Mouse (Mus musculus) MEL (cell line): ENCODE measurements around the gene Txnip. TPM values are rescaled to one million over a fixed set of nuclear protein-coding genes. Genes with fewer than 3 reads are reported as not detected.

Experiments
- DNase-seq: peaks from one replicate; pipeline ENCODE4 v3.0.0; 2011; ENCODE audit warnings: low read depth, low spot score
- H3K27ac ChIP-seq: 2 replicates; pipeline ENCODE4 v1.5.1; 2012; ENCODE audit warnings: low read depth, mild to moderate bottlenecking, control low read depth, low read length, moderate library complexity; ENCODE audit not compliant: control insufficient read depth
- H3K27me3 ChIP-seq, 2 experiments: fragments of 150-350 bp in 1 of 2; sonication (generic) in 1 of 2; 2 replicates each; pipeline ENCODE4 v1.6.1; 2012; ENCODE audit warnings: low read length in 2 of 2, mild to moderate bottlenecking in 2 of 2, improper control_type of control experiment in 1 of 2, moderate library complexity in 1 of 2; ENCODE audit not compliant: insufficient read depth in 2 of 2, control insufficient read depth in 1 of 2
- H3K36me3 ChIP-seq, 2 experiments: 2 replicates each; pipeline ENCODE4 v1.6.1; 2012 to 2014; ENCODE audit warnings: low read length in 2 of 2, improper control_type of control experiment in 1 of 2, inconsistent platforms in 1 of 2, mild to moderate bottlenecking in 1 of 2; ENCODE audit not compliant: insufficient read depth in 2 of 2, control insufficient read depth in 1 of 2
- H3K4me1 ChIP-seq, 2 experiments: fragments of 150-350 bp in 1 of 2; sonication (generic) in 1 of 2; 2 replicates each; pipeline ENCODE4 v1.6.1; 2012; ENCODE audit warnings: low read length in 2 of 2, improper control_type of control experiment in 1 of 2, mild to moderate bottlenecking in 1 of 2; ENCODE audit not compliant: insufficient read depth in 2 of 2, control insufficient read depth in 1 of 2
- H3K4me3 ChIP-seq, 2 experiments: fragments of 150-350 bp in 1 of 2; sonication (generic) in 1 of 2; 2 replicates each; pipeline ENCODE4 v1.5.1; 2012; ENCODE audit warnings: low read depth in 2 of 2, low read length in 2 of 2, mild to moderate bottlenecking in 2 of 2, moderate library complexity in 2 of 2, control low read depth in 1 of 2, improper control_type of control experiment in 1 of 2; ENCODE audit not compliant: control insufficient read depth in 1 of 2, insufficient read depth in 1 of 2
- H3K79me2 ChIP-seq: 2 replicates; pipeline ENCODE4 v1.6.1; 2012; ENCODE audit warnings: mild to moderate bottlenecking, low read length, moderate library complexity; ENCODE audit not compliant: control insufficient read depth, poor library complexity, insufficient read depth
- H3K9ac ChIP-seq: 2 replicates; pipeline ENCODE4 v1.6.1; 2012; ENCODE audit warnings: low read depth, mild to moderate bottlenecking, control low read depth, low read length, moderate library complexity; ENCODE audit not compliant: control insufficient read depth, poor library complexity, severe bottlenecking
- H3K9me3 ChIP-seq: fragments of 150-350 bp; sonication (generic); replicated peaks from 2 replicates; pipeline ENCODE4 v1.6.1; 2012; ENCODE audit warnings: mild to moderate bottlenecking, low read length, improper control_type of control experiment, moderate library complexity; ENCODE audit not compliant: insufficient read depth
- BHLHE40 ChIP-seq: IDR thresholded peaks from 2 replicates; pipeline ENCODE4 v1.6.1; 2012; ENCODE audit warnings: low read depth, mild to moderate bottlenecking, inconsistent platforms, low read length, improper control_type of control experiment, borderline replicate concordance
- CHD2 ChIP-seq: IDR thresholded peaks from 2 replicates; pipeline ENCODE4 v1.6.1; 2011; ENCODE audit warnings: low read length, improper control_type of control experiment
- CTCF ChIP-seq, 3 experiments: IDR thresholded peaks in 2 of 3; conservative IDR thresholded peaks in 1 of 3; 2 replicates each; pipeline ENCODE4 v1.5.1; 2011 to 2012; ENCODE audit warnings: low read length in 3 of 3, low read depth in 2 of 3, mild to moderate bottlenecking in 2 of 3, improper control_type of control experiment in 1 of 3, inconsistent platforms in 1 of 3, mixed read lengths in 1 of 3, moderate library complexity in 1 of 3; ENCODE audit not compliant: control insufficient read depth in 1 of 3, insufficient read depth in 1 of 3, poor library complexity in 1 of 3, severe bottlenecking in 1 of 3
- E2F4 ChIP-seq: IDR thresholded peaks from 2 replicates; pipeline ENCODE4 v1.6.1; 2011; ENCODE audit warnings: low read depth, low read length, improper control_type of control experiment, borderline replicate concordance
- EP300 ChIP-seq, 2 experiments: IDR thresholded peaks; 2 replicates each; pipeline ENCODE4 v1.6.1; 2011; ENCODE audit warnings: improper control_type of control experiment in 2 of 2, low read length in 2 of 2, low read depth in 1 of 2, mild to moderate bottlenecking in 1 of 2
- ETS1 ChIP-seq: IDR thresholded peaks from 2 replicates; pipeline ENCODE4 v1.6.1; 2012; ENCODE audit warnings: low read depth, mild to moderate bottlenecking, inconsistent platforms, low read length, improper control_type of control experiment, moderate library complexity
- JUND ChIP-seq: IDR thresholded peaks from 2 replicates; pipeline ENCODE4 v1.6.1; 2011; ENCODE audit warnings: low read depth, mild to moderate bottlenecking, improper control_type of control experiment, low read length
- MAFK ChIP-seq: IDR thresholded peaks from 2 replicates; pipeline ENCODE4 v1.6.1; 2011; ENCODE audit warnings: low read depth, mild to moderate bottlenecking, low read length, improper control_type of control experiment, borderline replicate concordance
- MAX ChIP-seq: IDR thresholded peaks from 2 replicates; pipeline ENCODE4 v1.6.1; 2011; ENCODE audit warnings: low read length, improper control_type of control experiment
- MXI1 ChIP-seq: IDR thresholded peaks from 2 replicates; pipeline ENCODE4 v1.6.1; 2011; ENCODE audit warnings: mild to moderate bottlenecking, low read depth, low read length, improper control_type of control experiment
- MYB ChIP-seq: IDR thresholded peaks from 2 replicates; pipeline ENCODE4 v1.6.1; 2011; ENCODE audit warnings: mild to moderate bottlenecking, low read depth, low read length, improper control_type of control experiment
- NELFE ChIP-seq: IDR thresholded peaks from 2 replicates; pipeline ENCODE4 v1.6.1; 2011; ENCODE audit warnings: low read depth, low read length, improper control_type of control experiment
- POLR2AphosphoS2 ChIP-seq: IDR thresholded peaks from 2 replicates; pipeline ENCODE4 v1.6.1; 2011; ENCODE audit warnings: low read length, improper control_type of control experiment
- POLR2AphosphoS5 ChIP-seq: IDR thresholded peaks from 2 replicates; pipeline ENCODE4 v1.6.1; 2012; ENCODE audit warnings: low read depth, borderline replicate concordance, mild to moderate bottlenecking, inconsistent platforms, low read length, moderate library complexity, mixed read lengths
- RAD21 ChIP-seq: IDR thresholded peaks from 2 replicates; pipeline ENCODE4 v1.6.1; 2011; ENCODE audit warnings: mild to moderate bottlenecking, low read depth, low read length, improper control_type of control experiment
- RCOR1 ChIP-seq: IDR thresholded peaks from 2 replicates; pipeline ENCODE4 v1.6.1; 2012; ENCODE audit warnings: low read depth, mild to moderate bottlenecking, inconsistent platforms, low read length, improper control_type of control experiment
- TBP ChIP-seq: IDR thresholded peaks from 2 replicates; pipeline ENCODE4 v1.8.0; 2011; ENCODE audit warnings: low read depth, low read length, improper control_type of control experiment
- USF1 ChIP-seq: IDR thresholded peaks from 2 replicates; pipeline ENCODE4 v1.6.1; 2014; ENCODE audit warnings: low read depth, mild to moderate bottlenecking, inconsistent platforms, low read length, improper control_type of control experiment, moderate library complexity
- USF2 ChIP-seq, 2 experiments: IDR thresholded peaks; 2 replicates each; pipeline ENCODE4 v1.6.1; 2011 to 2012; ENCODE audit warnings: improper control_type of control experiment in 2 of 2, low read length in 2 of 2, borderline replicate concordance in 1 of 2, inconsistent platforms in 1 of 2, low read depth in 1 of 2, mild to moderate bottlenecking in 1 of 2; ENCODE audit not compliant: insufficient read depth in 1 of 2
- polyA plus RNA-seq, 2 experiments: library from polyadenylated mRNA; stranded (reverse) in 1 of 2; unstranded in 1 of 2; fragments of >175 nt in 1 of 2; fragments of >200 nt in 1 of 2; gene quantifications; 2 replicates each; pipeline versions ENCODE4 v1.2.1 to v1.2.4; 2012; ENCODE audit warnings: low replicate concordance in 2 of 2, low read depth in 1 of 2; ENCODE audit not compliant: insufficient read length in 2 of 2, insufficient read depth in 1 of 2, missing spikeins in 1 of 2
- total RNA-seq: library from RNA; depleted of rRNA; stranded (reverse); fragments of 300-350 nt; gene quantifications from 2 replicates; pipeline ENCODE4 v1.2.3, GENCODE M21; 2012

The Txnip gene
- total and polyA plus RNA-seq, 3 experiments = 183 to 1,680 (median 237) TPM

- no peak for TF ChIP-seq USF1
- TF ChIP-seq CTCF (IDR thresholded peaks at IDR 0.05 in 2 of 3, conservative IDR thresholded peaks at IDR 0.05 in 1 of 3; ENCODE audit: control insufficient read depth in 1 of 3, insufficient read depth in 1 of 3, low read depth in 2 of 3, low read length in 3 of 3, poor library complexity in 1 of 3, severe bottlenecking in 1 of 3) = no peak
- TF ChIP-seq BHLHE40 = no peak
- no peak for TF ChIP-seq EP300 (IDR thresholded peaks at IDR 0.05; ENCODE audit: low read depth in 1 of 2, low read length in 2 of 2)
- no peak for TF ChIP-seq MAFK
- no peak for TF ChIP-seq RCOR1
- TF ChIP-seq ETS1 = no peak
- no peak for TF ChIP-seq JUND
- TF ChIP-seq NELFE = no peak
- TF ChIP-seq MAX = no peak
- no peak for TF ChIP-seq RAD21
- no peak for TF ChIP-seq TBP
- no peak for TF ChIP-seq USF2 (IDR thresholded peaks at IDR 0.05; ENCODE audit: borderline replicate concordance in 1 of 2, insufficient read depth in 1 of 2, low read depth in 1 of 2, low read length in 2 of 2)
- no peak for TF ChIP-seq POLR2AphosphoS5
- no peak for TF ChIP-seq CHD2
- no peak for TF ChIP-seq POLR2AphosphoS2
- peak overlapping the region; percentile 55 for H3K27ac ChIP-seq
- DNase-seq = peak; percentile 80
Measured at GRCm38 (mm10) chr3:96553601-96554000, 4.2 kb upstream of the Txnip start.

GRCm38 (mm10) chr3:96554251-96554650 lies 3.5 kb upstream of the Txnip start:
- Histone ChIP-seq H3K9me3 (no peaks in the 10 kb centered on the region), H3K27ac (peak overlapping the region; percentile 55), H3K9ac (peak overlapping the region; percentile 48), H3K27me3 (no peaks in the 10 kb centered on the region), H3K79me2 (peaks cover 19% of the 10 kb centered on the region), H3K36me3 (peaks cover 0 to 32% of the 10 kb centered on the region in 2 experiments; a peak in 3 of 4 replicates)
- DNase-seq = no peak
- TF ChIP-seq MXI1 = no peak
- no peak for TF ChIP-seq CHD2
- no peak for TF ChIP-seq EP300 (IDR thresholded peaks at IDR 0.05; ENCODE audit: low read depth in 1 of 2, low read length in 2 of 2)
- TF ChIP-seq E2F4 = no peak
- TF ChIP-seq MYB = no peak
- TF ChIP-seq, all 39 proteins: peak for 0
- Histone ChIP-seq H3K4me1 (peaks cover 23 to 34% of the 10 kb centered on the region in 2 experiments), H3K4me3 (peak overlapping the region; percentile 37 to 39)

More at GRCm38 (mm10) chr3:96553601-96554000, 4.2 kb upstream of the Txnip start:
- Histone ChIP-seq H3K9ac (peak overlapping the region; percentile 48), H3K4me3 (peak overlapping the region; percentile 37 to 39), H3K9me3 (no peaks in the 10 kb centered on the region), H3K4me1 (peaks cover 23 to 34% of the 10 kb centered on the region in 2 experiments), H3K27me3 (no peaks in the 10 kb centered on the region), H3K79me2 (peaks cover 13% of the 10 kb centered on the region), H3K36me3 (peaks cover 0 to 32% of the 10 kb centered on the region in 2 experiments; a peak in 2 of 4 replicates)
